Mouse (Mus musculus) lung, postnatal 0 days (tissue): ENCODE measurements at regions not wholly inside any gene's neighbourhood (a gene's known extent, or its start where the extent isn't known, plus 50 kb on each side); places are given as distances from the start of the nearest gene placed in this dataset.

Source experiments
- CTCF ChIP-seq: IDR thresholded peaks from 2 replicates; pipeline ENCODE4 v1.5.1; 2016; ENCODE audit warnings: antibody characterized with exemption, mild to moderate bottlenecking
- EP300 ChIP-seq: IDR thresholded peaks from 2 replicates; pipeline ENCODE4 v1.6.1; 2016; ENCODE audit warnings: antibody characterized with exemption, mild to moderate bottlenecking, control low read depth

GRCm38 (mm10) chr12:109712386-109712785 lies 112.3 kb upstream of the Rtl1 start:
- TF ChIP-seq CTCF (no peak), EP300 (no peak)
